Mouse (Mus musculus): ENCODE measurements around the gene Gm20708.
"Not testable (repeated sequence)": the region's sequence is repeated elsewhere in the genome, so short reads cannot be mapped to it uniquely, and the experiment has no call there.

Gene Gm20708

DNA sequence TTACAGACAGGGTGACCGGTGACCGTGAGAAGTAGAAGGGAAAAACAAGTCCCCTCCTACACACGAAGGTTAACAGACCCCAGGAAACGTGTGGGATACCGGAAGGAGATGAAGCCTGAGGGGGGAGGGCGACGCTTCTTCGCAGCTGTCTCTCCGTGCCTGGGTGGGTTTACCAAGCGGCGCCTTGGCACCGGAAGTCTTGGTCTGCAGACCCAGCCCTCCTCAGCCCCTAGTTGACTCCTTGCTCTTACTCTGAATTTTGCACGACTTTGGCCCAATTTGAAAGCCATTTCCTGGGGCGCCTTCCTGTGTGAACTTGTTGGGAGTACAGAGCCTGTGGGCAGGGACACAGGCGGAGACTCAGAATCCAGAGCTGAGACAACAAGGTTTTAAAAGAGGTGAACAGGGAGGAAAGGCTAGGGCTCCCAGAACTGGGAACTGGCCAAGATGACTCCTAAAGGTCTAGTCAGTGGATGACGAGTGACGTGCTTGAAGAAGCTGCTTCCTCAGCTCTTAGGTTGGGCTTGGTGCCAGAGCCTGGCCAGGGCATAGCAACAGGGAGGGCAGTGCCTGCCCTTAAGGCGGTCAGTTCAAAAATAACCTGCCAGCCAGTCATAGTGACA, 28.2 kb upstream of the Gm20708 start:
- DNase-seq (ENCODE audit: low spot score) = no peak

- no peak for DNase-seq (ENCODE audit: low spot score)
Observed at GRCm38 (mm10) chr11:117781993-117782704, 27.3 kb upstream of the Gm20708 start, which contains the start of the genes Tmc8 and Tmc6. TSS of gene Tmc8 (plus strand) at chr11:117782076. TSS of gene Tmc6 (minus strand) at chr11:117782198.

DNA sequence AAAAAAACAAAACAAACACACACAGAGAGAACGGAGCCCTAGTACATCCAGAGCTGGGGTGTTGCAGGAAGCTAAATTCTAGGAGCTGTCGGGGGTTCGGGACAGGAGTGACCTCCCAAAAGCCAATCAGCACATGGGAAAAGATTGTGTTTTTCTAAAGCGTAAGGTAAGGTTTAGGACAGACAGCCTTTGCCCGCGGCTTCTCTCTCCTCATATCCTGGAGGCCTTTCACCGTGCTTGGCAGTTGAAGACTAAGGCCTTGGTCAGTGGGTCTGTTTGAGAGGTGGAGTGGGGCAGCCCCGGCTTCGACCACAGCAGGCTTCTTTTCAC, 26.8 kb upstream of the Gm20708 start:
- DNase-seq (ENCODE audit: low spot score) = no peak

DNA sequence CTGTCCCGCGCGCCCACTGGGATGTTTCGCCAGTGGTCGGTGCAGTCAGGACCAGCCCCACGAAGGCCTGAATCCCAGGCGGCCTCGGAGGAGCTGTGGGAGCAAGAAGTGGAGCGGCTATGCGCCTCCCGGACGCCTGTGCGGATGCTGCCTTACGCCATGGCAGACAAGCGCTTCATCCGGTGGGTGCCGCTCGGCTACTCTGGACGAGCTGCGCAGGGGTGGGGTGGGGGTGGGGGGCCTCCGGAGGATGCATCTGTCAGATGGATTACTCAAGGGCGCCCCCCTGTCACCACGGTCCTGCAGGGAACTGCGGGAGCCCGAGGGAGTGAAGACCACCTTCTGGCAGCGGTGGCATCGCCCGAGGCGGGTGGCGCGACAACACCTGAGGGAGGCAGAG, 26.4 kb upstream of the Gm20708 start:
- DNase-seq (ENCODE audit: low spot score) = no peak

- no peak for DNase-seq (ENCODE audit: low spot score)
Observed at GRCm38 (mm10) chr11:117783683-117784309, 25.7 kb upstream of the Gm20708 start.

- no peak for DNase-seq (ENCODE audit: low spot score)
Observed at GRCm38 (mm10) chr11:117786294-117786693, 23.2 kb upstream of the Gm20708 start.

GRCm38 (mm10) chr11:117788481-117788880, 21.0 kb upstream of the Gm20708 start:
- not testable (repeated sequence) for DNase-seq (ENCODE audit: low spot score)

GRCm38 (mm10) chr11:117790286-117790685, 19.2 kb upstream of the Gm20708 start:
- DNase-seq (ENCODE audit: low spot score) = peak; percentile 69

DNA sequence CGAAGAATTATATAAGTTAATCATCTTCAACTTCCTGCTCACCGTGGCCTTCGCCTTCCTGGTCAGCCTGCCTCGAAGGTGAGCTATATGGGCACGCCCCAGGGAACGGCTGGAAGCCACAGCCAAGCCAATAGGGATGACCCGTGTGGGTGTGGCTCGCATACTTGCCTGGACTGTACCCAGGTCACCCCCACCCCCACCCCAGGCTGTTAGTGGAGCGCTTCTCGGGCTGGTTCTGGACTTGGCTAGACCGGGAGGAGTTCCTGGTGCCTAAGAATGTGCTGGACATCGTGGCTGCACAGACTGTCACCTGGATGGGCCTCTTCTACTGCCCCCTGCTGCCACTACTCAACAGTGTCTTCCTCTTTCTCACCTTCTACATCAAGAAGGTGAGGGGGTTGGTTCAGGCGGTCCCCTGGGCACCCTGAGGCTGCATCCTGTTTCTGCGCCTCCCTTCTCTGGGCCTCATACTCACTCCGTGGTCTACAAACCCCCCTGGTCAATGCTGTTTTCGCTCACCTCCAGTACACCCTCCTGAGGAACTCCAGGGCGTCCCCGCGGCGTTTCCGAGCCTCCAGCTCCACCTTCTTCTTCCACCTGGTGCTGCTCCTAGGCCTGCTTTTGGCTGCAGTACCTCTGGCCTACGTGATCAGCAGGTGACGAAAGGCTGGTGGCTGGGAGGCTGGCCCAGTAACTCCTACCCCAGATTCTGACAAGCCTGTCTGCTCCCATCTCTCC, 18.6 kb upstream of the Gm20708 start:
- no peak for DNase-seq (ENCODE audit: low spot score)

- DNase-seq (ENCODE audit: low spot score) = no peak
Observed at GRCm38 (mm10) chr11:117791441-117791761, 18.1 kb upstream of the Gm20708 start.

DNA sequence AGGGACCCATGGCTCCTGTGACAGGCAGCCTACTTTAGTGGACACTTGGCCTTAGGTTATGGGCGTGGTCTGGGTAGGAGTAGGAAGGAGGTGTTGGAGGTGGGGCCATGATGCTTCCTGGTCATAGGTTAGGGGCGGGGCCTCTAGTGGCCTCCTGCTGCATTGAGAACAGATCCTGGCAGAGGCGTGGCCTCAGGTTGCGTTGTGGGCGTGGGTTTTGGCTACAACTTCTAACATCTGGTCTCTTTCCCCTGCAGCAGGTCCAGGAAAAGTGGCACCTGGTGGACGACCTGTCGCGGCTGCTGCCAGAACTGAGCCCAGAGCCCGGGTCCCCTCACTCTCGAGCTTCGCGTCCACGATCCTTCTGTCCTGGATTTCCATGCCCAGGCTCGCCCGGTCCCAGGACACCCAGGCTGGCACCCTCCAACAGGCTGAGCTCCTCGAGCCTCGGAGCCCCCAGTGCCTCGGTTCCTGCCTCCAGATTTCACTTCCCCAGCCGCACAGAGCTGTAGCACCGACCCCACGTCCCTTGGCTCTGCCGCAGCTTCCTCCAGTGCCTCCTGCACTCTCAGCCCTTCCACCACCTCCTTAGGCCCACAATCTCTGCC, 17.1 kb upstream of the Gm20708 start:
- no peak for DNase-seq (ENCODE audit: low spot score)

GRCm38 (mm10) chr11:117794035-117794551, 15.4 kb upstream of the Gm20708 start:
- no peak for DNase-seq (ENCODE audit: low spot score)

- DNase-seq (ENCODE audit: low spot score) = no peak
Observed at GRCm38 (mm10) chr11:117796954-117797353, 12.5 kb upstream of the Gm20708 start.

GRCm38 (mm10) chr11:117797511-117798159, 11.8 kb upstream of the Gm20708 start, which contains the start of gene 6030468B19Rik:
TSS of gene 6030468B19Rik (plus strand) at chr11:117797660.
- no peak for DNase-seq (ENCODE audit: low spot score)

GRCm38 (mm10) chr11:117798160-117798541, 11.3 kb upstream of the Gm20708 start:
- no peak for DNase-seq (ENCODE audit: low spot score)

DNA sequence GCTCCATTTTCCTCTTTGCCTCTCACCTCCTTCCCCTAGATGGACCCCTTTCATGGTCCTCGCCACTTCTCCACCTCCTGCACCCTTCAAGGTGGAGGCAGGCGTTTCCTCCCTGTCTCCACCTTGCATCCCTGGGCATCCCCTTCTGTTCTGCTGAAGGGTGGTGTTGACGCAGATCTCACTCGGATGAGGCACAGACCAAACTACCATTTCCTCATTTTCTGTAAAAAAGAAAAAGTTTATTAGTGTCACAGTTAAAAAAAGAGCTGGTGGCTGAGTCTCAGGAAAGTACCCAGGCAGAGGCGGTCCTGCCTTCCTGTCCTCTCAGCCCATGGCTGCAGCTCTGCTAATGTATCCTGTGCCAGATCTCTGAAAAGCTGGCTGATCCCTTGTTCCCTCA, 10.3 kb upstream of the Gm20708 start:
- no peak for DNase-seq (ENCODE audit: low spot score)

- DNase-seq (ENCODE audit: low spot score) = no peak
Observed at GRCm38 (mm10) chr11:117800038-117800437, 9.4 kb upstream of the Gm20708 start.

DNA sequence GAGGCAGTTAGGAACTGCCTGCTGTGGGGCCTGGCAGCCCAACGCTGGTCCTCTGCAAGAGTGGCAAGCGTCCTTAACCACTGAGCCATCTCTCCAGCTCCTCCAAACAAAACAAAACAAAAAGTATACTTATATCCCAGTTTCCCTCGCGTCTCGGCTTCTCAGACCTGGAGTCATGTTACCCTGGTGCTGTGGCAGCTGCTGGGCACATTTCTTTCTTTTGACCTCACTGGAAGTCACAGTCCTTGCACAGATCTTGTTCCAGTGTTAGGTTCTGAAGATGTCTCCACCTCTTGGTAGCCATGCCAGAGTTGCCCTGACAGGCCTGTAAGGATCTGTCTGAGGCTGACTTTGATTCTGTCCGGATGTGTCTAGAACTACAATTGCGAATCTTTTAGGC, 7.8 kb upstream of the Gm20708 start:
- no peak for DNase-seq (ENCODE audit: low spot score)

GRCm38 (mm10) chr11:117803166-117803688, 6.2 kb upstream of the Gm20708 start:
- no peak for DNase-seq (ENCODE audit: low spot score)

- no peak for DNase-seq (ENCODE audit: low spot score)
Observed at GRCm38 (mm10) chr11:117806781-117807180, 2.7 kb upstream of the Gm20708 start.

- DNase-seq (ENCODE audit: low spot score) = peak; percentile 72
Observed at GRCm38 (mm10) chr11:117810401-117811046, 1.1 kb downstream of the Gm20708 start.

Measured in ovary, postnatal 14 days (tissue).